Mouse (Mus musculus): Measurements from ENCODE around the gene Cxcl14. TPM values are rescaled to one million over a fixed set of nuclear protein-coding genes. Genes with fewer than 3 reads are reported as not detected.
A peak's percentile ranks its signal among the peaks of the same experiment; 100 is the strongest.

Gene Cxcl14
- total RNA-seq, 1 experiment: 2.8 TPM

DNA sequence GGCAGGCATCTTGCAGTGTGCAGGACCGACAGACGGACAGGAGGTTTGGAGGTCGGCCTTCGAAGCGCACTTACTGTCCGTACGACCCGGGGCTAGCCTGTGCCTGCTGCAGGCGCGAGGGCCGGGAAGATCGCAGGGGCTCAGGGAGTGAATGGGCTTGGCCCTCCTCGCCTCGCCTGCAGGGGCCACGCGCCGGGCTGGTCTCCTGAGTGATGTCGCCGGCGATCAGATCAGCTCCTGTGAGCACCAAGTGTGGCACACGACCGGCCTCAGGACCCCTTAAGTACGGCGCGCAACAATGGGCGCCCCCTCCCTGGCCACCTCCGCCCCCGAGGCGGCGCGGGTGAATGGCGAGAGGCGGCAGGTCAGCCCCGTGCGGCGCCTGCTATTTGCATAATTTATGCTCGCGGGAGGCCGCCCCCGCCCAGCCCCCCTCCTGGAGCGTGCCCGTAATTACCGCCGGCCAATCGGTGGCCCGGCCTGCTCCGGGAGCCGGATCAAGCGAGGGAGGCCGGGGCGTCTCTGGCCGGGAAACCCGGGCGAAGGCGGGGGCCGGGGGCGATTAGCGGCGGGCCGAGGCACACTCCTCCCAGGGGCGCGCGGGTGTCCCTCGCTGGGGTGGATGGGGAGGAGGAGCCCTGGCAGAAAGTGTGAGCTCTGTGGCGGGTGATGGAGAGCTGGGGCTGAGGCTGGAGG is 44.3 kb downstream of the Cxcl14 start, which contains the start of gene Neurog1:
Gene Neurog1, minus strand, starts transcription at position 240 of the 696 bp plus-strand sequence.
- in situ Hi-C loops (cut with MboI; ENCODE audit: low sequenced_read_pairs in 2 of 2, unreplicated experiment in 2 of 2): loop anchor here (5.0 kb wide), 1 partner anchor 420 kb away; no protein-coding TSS in a partner anchor
- H3K4me3 ChIP-seq (ENCODE audit: insufficient read depth in 1 of 2, low read depth in 1 of 2, low read length in 2 of 2, poor library complexity in 1 of 2, severe bottlenecking in 1 of 2): peak within 1 kb of the TSS; percentile 50 to 51
- no peaks in the 10 kb centered on the region for H3K9me3 ChIP-seq (ENCODE audit: control insufficient read depth, insufficient read depth, low read depth, low read length)
- no peaks in the 10 kb centered on the region for H3K36me3 ChIP-seq (ENCODE audit: control insufficient read depth, insufficient read depth, low read length, poor library complexity, severe bottlenecking)
- no peak within 1 kb of the TSS for H3K27ac ChIP-seq (ENCODE audit: insufficient read depth, low read depth, low read length, poor library complexity, severe bottlenecking)
- DNase-seq (ENCODE audit: low read depth, low spot score): peak; percentile 51
- peaks cover 0 to 2% of the 10 kb centered on the region in 2 experiments; a peak in 1 of 4 replicates for H3K4me1 ChIP-seq (ENCODE audit: control insufficient read depth in 2 of 2, insufficient read depth in 2 of 2, low read length in 2 of 2, poor library complexity in 1 of 2)
- no peak within 1 kb of the TSS for H3K9ac ChIP-seq (ENCODE audit: insufficient read depth, low read depth, low read length, poor library complexity, severe bottlenecking)
- TF ChIP-seq CHD2 (IDR thresholded peaks at IDR 0.05; ENCODE audit: low read depth, low read length): no peak
- TF ChIP-seq MAFK (IDR thresholded peaks at IDR 0.05; ENCODE audit: insufficient read depth, low read depth, low read length): peak; percentile 78; the same call in 1 of the 2 replicates

DNA sequence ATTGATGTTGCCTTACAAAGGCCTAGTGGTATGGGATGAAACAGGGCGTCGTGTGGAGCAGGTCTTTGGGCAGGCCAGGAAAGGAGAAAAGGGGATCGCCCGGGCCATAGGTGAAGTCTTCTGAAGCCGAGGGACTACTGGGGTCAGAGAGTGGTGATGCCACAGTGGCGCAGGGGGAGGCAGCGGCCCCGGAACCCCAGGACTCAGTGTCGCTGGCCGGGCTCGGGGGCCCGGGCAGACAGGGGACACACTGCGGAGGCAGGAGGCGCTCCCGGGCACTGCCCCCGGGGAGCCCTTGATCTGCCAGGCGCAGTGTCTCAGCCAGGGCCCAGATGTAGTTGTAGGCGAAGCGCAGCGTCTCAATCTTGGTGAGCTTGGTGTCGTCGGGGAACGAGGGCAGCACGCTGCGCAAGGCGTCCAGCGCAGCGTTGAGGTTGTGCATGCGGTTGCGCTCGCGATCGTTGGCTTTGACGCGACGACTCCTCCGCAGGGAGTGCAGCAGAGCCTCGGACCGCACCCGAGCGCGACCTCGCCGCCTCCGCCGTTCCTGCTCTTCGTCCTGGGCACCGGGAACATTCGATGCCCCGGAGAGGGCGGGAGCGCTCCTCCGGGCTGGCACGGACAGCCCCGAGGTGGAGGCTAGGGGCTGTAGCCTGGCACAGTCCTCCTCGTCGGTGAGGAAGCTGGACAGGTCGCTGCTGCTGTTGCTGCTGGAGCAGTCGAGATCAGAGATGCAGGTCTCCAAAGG is 45.0 kb downstream of the Cxcl14 start:
- TF ChIP-seq ZNF384 (IDR thresholded peaks at IDR 0.05; ENCODE audit: low read depth, low read length) (no peak), CHD2 (IDR thresholded peaks at IDR 0.05; ENCODE audit: low read depth, low read length) (no peak), HCFC1 (IDR thresholded peaks at IDR 0.05; ENCODE audit: borderline replicate concordance, insufficient read depth, low read length) (no peak), MAFK (IDR thresholded peaks at IDR 0.05; ENCODE audit: insufficient read depth, low read depth, low read length) (no peak), ZC3H11A (IDR thresholded peaks at IDR 0.05; ENCODE audit: borderline replicate concordance, low read depth, low read length) (no peak)
- Histone ChIP-seq H3K4me1 (ENCODE audit: control insufficient read depth in 2 of 2, insufficient read depth in 2 of 2, low read length in 2 of 2, poor library complexity in 1 of 2) (peaks cover 0 to 2% of the 10 kb centered on the region in 2 experiments; a peak in 1 of 4 replicates), H3K4me3 (ENCODE audit: insufficient read depth in 1 of 2, low read depth in 1 of 2, low read length in 2 of 2, poor library complexity in 1 of 2, severe bottlenecking in 1 of 2) (peak overlapping the region; percentile 50 to 51; a peak in 3 of 4 replicates), H3K27ac (ENCODE audit: insufficient read depth, low read depth, low read length, poor library complexity, severe bottlenecking) (no peak overlapping the region), H3K9ac (ENCODE audit: insufficient read depth, low read depth, low read length, poor library complexity, severe bottlenecking) (no peak overlapping the region), H3K9me3 (ENCODE audit: control insufficient read depth, insufficient read depth, low read depth, low read length) (no peaks in the 10 kb centered on the region), H3K36me3 (ENCODE audit: control insufficient read depth, insufficient read depth, low read length, poor library complexity, severe bottlenecking) (no peaks in the 10 kb centered on the region)
- peak; percentile 22 for DNase-seq (ENCODE audit: low read depth, low spot score)
- in situ Hi-C loops (cut with MboI; ENCODE audit: low sequenced_read_pairs in 2 of 2, unreplicated experiment in 2 of 2): loop anchor here (5.0 kb wide), 1 partner anchor 419 kb away; no protein-coding TSS in a partner anchor

DNA sequence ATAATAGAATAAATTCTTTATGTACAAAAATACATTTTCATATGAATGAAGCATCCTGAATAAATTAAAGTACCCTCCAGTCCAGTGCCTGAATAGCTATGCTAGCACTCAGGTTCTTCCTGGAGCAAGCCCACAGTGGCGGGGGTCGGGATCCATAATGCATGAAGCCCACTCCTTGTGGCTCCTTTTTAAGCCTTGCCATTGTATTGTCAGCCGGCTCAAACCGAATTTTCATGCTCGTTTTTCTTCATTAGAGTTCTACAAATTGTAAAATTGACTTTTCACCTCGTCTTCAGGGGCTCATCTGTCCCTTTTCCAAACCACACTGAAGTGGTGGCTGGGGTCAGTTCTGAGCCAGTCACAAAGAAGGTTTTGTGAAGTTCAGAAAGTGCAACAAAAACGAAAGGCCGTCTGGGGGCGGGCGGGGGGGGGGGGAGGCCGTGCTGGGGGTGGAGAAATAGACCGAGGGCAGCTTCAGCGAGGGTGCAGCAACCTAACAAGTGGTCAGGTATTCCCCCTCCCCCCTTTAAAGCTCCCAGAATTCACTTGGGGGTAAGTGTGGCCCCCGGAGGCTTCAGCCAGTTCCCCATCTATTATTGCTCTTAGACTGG is 45.7 kb downstream of the Cxcl14 start:
- Histone ChIP-seq H3K27ac (ENCODE audit: insufficient read depth, low read depth, low read length, poor library complexity, severe bottlenecking) (no peak overlapping the region), H3K9ac (ENCODE audit: insufficient read depth, low read depth, low read length, poor library complexity, severe bottlenecking) (no peak overlapping the region), H3K4me3 (ENCODE audit: insufficient read depth in 1 of 2, low read depth in 1 of 2, low read length in 2 of 2, poor library complexity in 1 of 2, severe bottlenecking in 1 of 2) (no peak overlapping the region), H3K9me3 (ENCODE audit: control insufficient read depth, insufficient read depth, low read depth, low read length) (no peaks in the 10 kb centered on the region), H3K4me1 (ENCODE audit: control insufficient read depth in 2 of 2, insufficient read depth in 2 of 2, low read length in 2 of 2, poor library complexity in 1 of 2) (peaks cover 0 to 2% of the 10 kb centered on the region in 2 experiments; a peak in 1 of 4 replicates), H3K36me3 (ENCODE audit: control insufficient read depth, insufficient read depth, low read length, poor library complexity, severe bottlenecking) (no peaks in the 10 kb centered on the region)
- DNase-seq (ENCODE audit: low read depth, low spot score): no peak
- in situ Hi-C loops (cut with MboI; ENCODE audit: low sequenced_read_pairs in 2 of 2, unreplicated experiment in 2 of 2): loop anchor here (5.0 kb wide), 1 partner anchor 418 kb away; no protein-coding TSS in a partner anchor
- TF ChIP-seq ZC3H11A (IDR thresholded peaks at IDR 0.05; ENCODE audit: borderline replicate concordance, low read depth, low read length): no peak
- TF ChIP-seq HCFC1 (IDR thresholded peaks at IDR 0.05; ENCODE audit: borderline replicate concordance, insufficient read depth, low read length): no peak
- TF ChIP-seq MAFK (IDR thresholded peaks at IDR 0.05; ENCODE audit: insufficient read depth, low read depth, low read length): no peak
- TF ChIP-seq CHD2 (IDR thresholded peaks at IDR 0.05; ENCODE audit: low read depth, low read length): no peak
- no peak for TF ChIP-seq ZNF384 (IDR thresholded peaks at IDR 0.05; ENCODE audit: low read depth, low read length)

DNA sequence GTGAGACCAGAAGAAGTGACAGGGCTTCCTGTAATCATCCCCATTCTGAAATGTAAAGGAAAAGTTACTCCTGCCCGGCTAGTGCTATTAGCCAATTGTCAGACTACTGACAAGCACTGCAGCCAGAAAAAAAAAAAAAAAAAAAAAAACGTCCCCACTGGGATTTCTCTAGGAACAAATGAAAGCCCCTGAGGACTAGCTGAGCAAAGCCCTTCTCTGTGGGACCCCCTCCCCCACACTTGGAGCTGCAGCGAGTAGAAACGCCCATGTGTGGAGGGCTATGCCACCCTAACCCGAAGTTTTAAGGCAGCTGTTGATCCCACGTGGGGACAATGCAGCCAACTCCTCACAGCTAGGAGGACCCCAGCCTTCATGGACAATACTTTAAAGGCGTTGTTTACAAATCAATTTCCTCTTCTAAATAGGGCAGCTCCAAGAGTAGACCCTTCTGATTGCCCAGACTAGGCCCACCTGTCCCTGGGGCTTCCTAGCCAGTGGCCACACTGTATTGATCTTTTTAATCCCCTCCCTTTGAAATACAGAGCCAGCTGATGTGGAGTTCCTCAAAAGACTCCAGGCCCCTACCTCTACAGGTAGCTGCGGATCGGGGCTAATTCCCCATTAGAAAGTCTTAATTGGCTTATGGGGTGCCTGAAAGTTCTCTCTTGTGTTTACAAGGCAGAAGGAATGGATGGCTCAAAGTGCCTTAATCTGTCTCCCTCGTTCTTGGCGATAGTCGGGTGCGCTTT is 46.6 kb downstream of the Cxcl14 start:
- no peak for DNase-seq (ENCODE audit: low read depth, low spot score)
- TF ChIP-seq ZNF384 (IDR thresholded peaks at IDR 0.05; ENCODE audit: low read depth, low read length) (peak; percentile 56; the same call in 1 of the 2 replicates), ZC3H11A (IDR thresholded peaks at IDR 0.05; ENCODE audit: borderline replicate concordance, low read depth, low read length) (no peak), HCFC1 (IDR thresholded peaks at IDR 0.05; ENCODE audit: borderline replicate concordance, insufficient read depth, low read length) (no peak), MAFK (IDR thresholded peaks at IDR 0.05; ENCODE audit: insufficient read depth, low read depth, low read length) (no peak)
- Histone ChIP-seq H3K36me3 (ENCODE audit: control insufficient read depth, insufficient read depth, low read length, poor library complexity, severe bottlenecking) (no peaks in the 10 kb centered on the region), H3K9ac (ENCODE audit: insufficient read depth, low read depth, low read length, poor library complexity, severe bottlenecking) (no peak overlapping the region), H3K27ac (ENCODE audit: insufficient read depth, low read depth, low read length, poor library complexity, severe bottlenecking) (no peak overlapping the region), H3K4me3 (ENCODE audit: insufficient read depth in 1 of 2, low read depth in 1 of 2, low read length in 2 of 2, poor library complexity in 1 of 2, severe bottlenecking in 1 of 2) (no peak overlapping the region), H3K4me1 (ENCODE audit: control insufficient read depth in 2 of 2, insufficient read depth in 2 of 2, low read length in 2 of 2, poor library complexity in 1 of 2) (peaks cover 0 to 2% of the 10 kb centered on the region in 2 experiments; a peak in 1 of 4 replicates), H3K9me3 (ENCODE audit: control insufficient read depth, insufficient read depth, low read depth, low read length) (no peaks in the 10 kb centered on the region)
- in situ Hi-C loops (cut with MboI; ENCODE audit: low sequenced_read_pairs in 2 of 2, unreplicated experiment in 2 of 2): loop anchor here (5.0 to 10.0 kb wide), 2 partner anchors 55 to 417 kb away; no protein-coding TSS in a partner anchor

All from ES-E14 (cell line).